Mouse (Mus musculus): ENCODE measurements around the gene Terf2ip.

DNA sequence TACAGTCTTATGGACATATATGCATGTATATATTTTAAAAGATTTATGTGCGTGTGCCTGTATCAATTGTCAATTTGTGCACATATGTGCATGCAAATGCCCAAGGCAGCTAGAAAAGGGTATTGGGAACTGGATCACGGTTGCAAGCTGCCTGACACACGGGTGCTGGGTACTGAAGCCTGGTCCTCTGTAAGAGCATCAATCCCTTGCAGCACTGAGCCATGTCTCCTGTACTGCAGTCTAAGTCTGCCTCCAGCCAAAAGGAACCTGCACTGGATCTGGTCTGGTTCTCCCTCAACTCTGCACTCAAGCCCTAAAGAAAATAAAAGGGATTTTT lies 18.5 kb upstream of the Terf2ip start:
- no peak for TF ChIP-seq POLR2A (IDR thresholded peaks at IDR 0.05; ENCODE audit: borderline replicate concordance, extremely low read depth, insufficient read depth, insufficient read length, poor library complexity, severe bottlenecking)
- no peak for TF ChIP-seq CTCF (IDR thresholded peaks at IDR 0.05; ENCODE audit: borderline replicate concordance, extremely low read depth, insufficient read depth, insufficient read length)

Measured in brain, embryonic 14.5 days (tissue).